Mouse (Mus musculus) kidney, postnatal 0 days (tissue): Measurements from ENCODE around the gene Tspan17. TPM values are rescaled to one million over a fixed set of nuclear protein-coding genes. Genes with fewer than 3 reads are reported as not detected.
A peak's percentile ranks its signal among the peaks of the same experiment; 100 is the strongest.

Experiments used
- ATAC-seq: fragments of 200-750 bp; cut with Nextera tagmentation; replicated peaks from 2 replicates; pipeline ENCODE4 v1.8.0; 2017; ENCODE audit warnings: low read depth, moderate number of reproducible peaks, moderate TSS enrichment, moderate library complexity; ENCODE audit not compliant: low FRiP score
- DNase-seq: peaks from one replicate; pipeline ENCODE4 v3.0.0-alpha.2; 2016; ENCODE audit warnings: low spot score
- H3K27ac ChIP-seq: fragments of 300-500 bp; sonication (generic); 2 replicates; pipeline ENCODE4 v1.5.1; 2014; ENCODE audit warnings: mild to moderate bottlenecking
- H3K27me3 ChIP-seq: fragments of 300-500 bp; sonication (generic); 2 replicates; pipeline ENCODE4 v1.6.1; 2014; ENCODE audit warnings: low read length, mixed read lengths; ENCODE audit not compliant: insufficient read depth
- H3K36me3 ChIP-seq: fragments of 300-500 bp; sonication (generic); 2 replicates; pipeline ENCODE4 v1.6.1; 2014; ENCODE audit warnings: low read length, mixed read lengths; ENCODE audit not compliant: insufficient read depth
- H3K4me1 ChIP-seq: fragments of 300-500 bp; sonication (generic); replicated peaks from 2 replicates; pipeline ENCODE4 v1.6.1; 2014; ENCODE audit warnings: antibody characterized with exemption, low read length, mixed read lengths; ENCODE audit not compliant: insufficient read depth
- H3K4me2 ChIP-seq: fragments of 300-500 bp; sonication (generic); 2 replicates; pipeline ENCODE4 v1.6.1; 2014; ENCODE audit warnings: mild to moderate bottlenecking, low read length, moderate library complexity, mixed read lengths
- H3K4me3 ChIP-seq: fragments of 300-500 bp; sonication (generic); replicated peaks from 2 replicates; pipeline ENCODE4 v1.5.1; 2014; ENCODE audit warnings: low read depth, low read length
- H3K9ac ChIP-seq: fragments of 300-500 bp; sonication (generic); 2 replicates; pipeline ENCODE4 v1.6.1; 2014; ENCODE audit warnings: low read depth, low read length
- H3K9me3 ChIP-seq: fragments of 300-500 bp; sonication (generic); replicated peaks from 2 replicates; pipeline ENCODE4 v1.6.1; 2016; ENCODE audit warnings: low read length, inconsistent platforms, mixed read lengths
- CTCF ChIP-seq: IDR thresholded peaks from 2 replicates; pipeline ENCODE4 v1.5.1; 2016; ENCODE audit warnings: antibody characterized with exemption, low read depth, mild to moderate bottlenecking, moderate library complexity
- WGBS: fragments of 180-500 bp; shearing (Covaris S2); extraction: QIAGEN DNeasy Blood & Tissue Kit; methylation state at CpG from one replicate; pipeline ENCODE4 v1.1.7; 2014; 5-methylcytosine and 5-hydroxymethylcytosine counted together
- polyA plus RNA-seq: library from polyadenylated mRNA; unstranded; fragments of >200 nt; fragmentation: Nextera tagmentation; extraction: Ambion mirVana; gene quantifications from 2 replicates; pipeline ENCODE4 v1.2.1, GENCODE M21; 2015

The Tspan17 gene
- polyA plus RNA-seq, 1 experiment from 2014 or later, result 13.0 TPM

DNA sequence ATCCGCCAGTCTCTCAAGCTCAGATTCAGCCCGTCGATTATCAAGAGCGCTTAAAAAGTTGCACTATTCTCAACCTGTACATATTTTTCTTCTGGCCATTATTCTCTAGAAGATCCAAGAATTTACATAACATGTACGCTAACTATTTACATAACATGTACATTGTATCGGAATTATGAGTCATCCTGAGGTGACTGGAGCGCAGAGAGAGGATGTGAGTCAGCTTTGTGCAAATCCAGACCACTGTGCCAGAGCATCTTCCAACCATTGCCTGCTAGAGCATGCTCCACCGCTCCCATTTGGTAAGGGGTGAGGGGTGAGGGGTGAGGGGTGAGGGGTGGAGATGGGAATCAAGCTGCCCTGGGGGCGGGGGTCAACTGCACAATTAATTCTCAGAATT, 24.2 kb downstream of the Tspan17 start:
- no peak for ATAC-seq
- no peaks in the 10 kb centered on the region for H3K4me1 ChIP-seq
- H3K9ac ChIP-seq, result no peak overlapping the region
- no peaks in the 10 kb centered on the region for H3K36me3 ChIP-seq
- H3K27me3 ChIP-seq, result no peaks in the 10 kb centered on the region
- no peak overlapping the region for H3K4me3 ChIP-seq
- H3K27ac ChIP-seq, result no peak overlapping the region
- no peak overlapping the region for H3K4me2 ChIP-seq
- no peak for DNase-seq
- H3K9me3 ChIP-seq, result no peaks in the 10 kb centered on the region
- WGBS, result 84% methylated on average over 9 of the region's 9 CpGs
- TF ChIP-seq CTCF, result no peak

GRCm38 (mm10) chr13:54818399-54819254, 29.4 kb downstream of the Tspan17 start:
- Histone ChIP-seq H3K36me3 (no peaks in the 10 kb centered on the region), H3K27me3 (no peaks in the 10 kb centered on the region), H3K9ac (no peak overlapping the region), H3K4me3 (no peak overlapping the region), H3K27ac (no peak overlapping the region), H3K4me2 (no peak overlapping the region), H3K9me3 (no peaks in the 10 kb centered on the region), H3K4me1 (no peaks in the 10 kb centered on the region)
- ATAC-seq (no peak), DNase-seq (no peak)
- TF ChIP-seq CTCF, result no peak
- WGBS, result 18% methylated on average over 17 of the region's 17 CpGs

- Histone ChIP-seq H3K4me3 (no peak overlapping the region), H3K27ac (no peak overlapping the region), H3K27me3 (no peaks in the 10 kb centered on the region), H3K4me2 (no peak overlapping the region), H3K36me3 (no peaks in the 10 kb centered on the region), H3K9ac (no peak overlapping the region), H3K9me3 (no peaks in the 10 kb centered on the region), H3K4me1 (no peaks in the 10 kb centered on the region)
- DNase-seq (no peak), ATAC-seq (no peak)
- WGBS, result 85% methylated on average over 4 of the region's 4 CpGs
- TF ChIP-seq CTCF, result no peak
These were observed 31.9 kb downstream of the Tspan17 start for GRCm38 (mm10) chr13:54821106-54821505.

- TF ChIP-seq CTCF, result no peak
- ATAC-seq, result no peak
These were observed 32.8 kb downstream of the Tspan17 start for GRCm38 (mm10) chr13:54821931-54822330.

GRCm38 (mm10) chr13:54824111-54824931, 35.1 kb downstream of the Tspan17 start:
- Histone ChIP-seq H3K36me3 (no peaks in the 10 kb centered on the region), H3K27ac (no peak overlapping the region), H3K9me3 (no peaks in the 10 kb centered on the region), H3K27me3 (no peaks in the 10 kb centered on the region), H3K9ac (no peak overlapping the region), H3K4me3 (no peak overlapping the region), H3K4me1 (no peaks in the 10 kb centered on the region), H3K4me2 (peak overlapping the region; percentile 37)
- WGBS, result 16% methylated on average over 25 of the region's 25 CpGs
- TF ChIP-seq CTCF, result no peak
- ATAC-seq, result no peak
- peak; percentile 7 for DNase-seq

More at GRCm38 (mm10) chr13:54821931-54822330, 32.8 kb downstream of the Tspan17 start:
- no peak for DNase-seq
- Histone ChIP-seq H3K4me3 (no peak overlapping the region), H3K36me3 (no peaks in the 10 kb centered on the region), H3K9ac (no peak overlapping the region), H3K4me1 (no peaks in the 10 kb centered on the region), H3K27me3 (no peaks in the 10 kb centered on the region), H3K9me3 (no peaks in the 10 kb centered on the region), H3K27ac (no peak overlapping the region), H3K4me2 (no peak overlapping the region)
- 73% methylated on average over 2 of the region's 2 CpGs for WGBS

DNA sequence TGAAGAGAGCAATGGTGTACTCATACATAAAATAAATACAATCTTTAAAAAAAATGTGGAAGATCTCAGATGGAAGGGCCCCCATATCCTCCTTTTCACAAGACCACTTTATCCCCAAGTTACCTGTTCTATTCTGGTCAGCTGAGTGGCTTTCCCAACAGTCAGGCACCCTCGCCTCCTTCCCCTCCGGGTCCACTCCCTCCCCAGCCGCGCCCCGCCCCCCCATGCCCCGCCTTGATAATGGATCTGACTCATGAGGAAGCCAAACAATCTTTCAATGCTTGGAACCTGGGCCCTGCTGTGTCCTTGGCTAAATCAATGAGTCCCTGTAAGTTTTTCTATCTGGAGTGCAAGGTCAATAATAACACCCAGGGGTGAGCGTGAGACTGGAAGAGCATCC, 38.8 kb downstream of the Tspan17 start:
- no peak overlapping the region for H3K4me3 ChIP-seq
- DNase-seq (no peak), ATAC-seq (no peak)
- H3K27ac ChIP-seq, result no peak overlapping the region
- 58% methylated on average over 7 of the region's 7 CpGs for WGBS
- H3K27me3 ChIP-seq, result no peaks in the 10 kb centered on the region
- H3K4me1 ChIP-seq, result no peaks in the 10 kb centered on the region
- no peak overlapping the region for H3K4me2 ChIP-seq
- no peak overlapping the region for H3K9ac ChIP-seq
- H3K9me3 ChIP-seq, result no peaks in the 10 kb centered on the region
- TF ChIP-seq CTCF, result no peak
- H3K36me3 ChIP-seq, result no peaks in the 10 kb centered on the region
